Mouse (Mus musculus) hindbrain, embryonic 10.5 days (tissue): ENCODE data around the gene Plcb3. TPM values are rescaled to one million over a fixed set of nuclear protein-coding genes. Genes with fewer than 3 reads are reported as not detected.
A peak's percentile ranks its signal among the peaks of the same experiment; 100 is the strongest.

ENCODE experiments used
- DNase-seq: peaks from one replicate; pipeline ENCODE4 v3.0.0-alpha.2; 2017; ENCODE audit warnings: low spot score
- H3K27ac ChIP-seq: fragments of 300-500 bp; sonication (generic); 2 replicates; pipeline ENCODE4 v1.5.1; 2016; ENCODE audit warnings: mild to moderate bottlenecking, moderate library complexity
- H3K27me3 ChIP-seq: fragments of 300-500 bp; sonication (generic); 2 replicates; pipeline ENCODE4 v1.6.1; 2016; ENCODE audit warnings: mild to moderate bottlenecking; ENCODE audit not compliant: poor library complexity, insufficient read depth, severe bottlenecking
- H3K36me3 ChIP-seq: fragments of 300-500 bp; sonication (generic); 2 replicates; pipeline ENCODE4 v1.6.1; 2016; ENCODE audit warnings: mild to moderate bottlenecking, moderate library complexity
- H3K4me1 ChIP-seq: fragments of 300-500 bp; sonication (generic); replicated peaks from 2 replicates; pipeline ENCODE4 v1.6.1; 2016; ENCODE audit warnings: mild to moderate bottlenecking
- H3K4me3 ChIP-seq: fragments of 300-500 bp; sonication (generic); 2 replicates; pipeline ENCODE4 v1.5.1; 2016; ENCODE audit warnings: mild to moderate bottlenecking, moderate library complexity
- H3K9me3 ChIP-seq: fragments of 300-500 bp; sonication (generic); 2 replicates; pipeline ENCODE4 v1.6.1; 2016; ENCODE audit warnings: mild to moderate bottlenecking, moderate library complexity
- WGBS: fragments of 180-500 bp; shearing (Covaris S2); methylation state at CpG from one replicate; pipeline ENCODE4 v1.1.7; 2016; 5-methylcytosine and 5-hydroxymethylcytosine counted together
- polyA plus RNA-seq: library from polyadenylated mRNA; unstranded; fragments of >200 nt; fragmentation: Nextera tagmentation; extraction: Ambion mirVana; gene quantifications from 2 replicates; pipeline ENCODE4 v1.2.1, GENCODE M21; 2016

Plcb3 gene
- 22.3 and 28.3 TPM in 2 replicates for polyA plus RNA-seq

DNA sequence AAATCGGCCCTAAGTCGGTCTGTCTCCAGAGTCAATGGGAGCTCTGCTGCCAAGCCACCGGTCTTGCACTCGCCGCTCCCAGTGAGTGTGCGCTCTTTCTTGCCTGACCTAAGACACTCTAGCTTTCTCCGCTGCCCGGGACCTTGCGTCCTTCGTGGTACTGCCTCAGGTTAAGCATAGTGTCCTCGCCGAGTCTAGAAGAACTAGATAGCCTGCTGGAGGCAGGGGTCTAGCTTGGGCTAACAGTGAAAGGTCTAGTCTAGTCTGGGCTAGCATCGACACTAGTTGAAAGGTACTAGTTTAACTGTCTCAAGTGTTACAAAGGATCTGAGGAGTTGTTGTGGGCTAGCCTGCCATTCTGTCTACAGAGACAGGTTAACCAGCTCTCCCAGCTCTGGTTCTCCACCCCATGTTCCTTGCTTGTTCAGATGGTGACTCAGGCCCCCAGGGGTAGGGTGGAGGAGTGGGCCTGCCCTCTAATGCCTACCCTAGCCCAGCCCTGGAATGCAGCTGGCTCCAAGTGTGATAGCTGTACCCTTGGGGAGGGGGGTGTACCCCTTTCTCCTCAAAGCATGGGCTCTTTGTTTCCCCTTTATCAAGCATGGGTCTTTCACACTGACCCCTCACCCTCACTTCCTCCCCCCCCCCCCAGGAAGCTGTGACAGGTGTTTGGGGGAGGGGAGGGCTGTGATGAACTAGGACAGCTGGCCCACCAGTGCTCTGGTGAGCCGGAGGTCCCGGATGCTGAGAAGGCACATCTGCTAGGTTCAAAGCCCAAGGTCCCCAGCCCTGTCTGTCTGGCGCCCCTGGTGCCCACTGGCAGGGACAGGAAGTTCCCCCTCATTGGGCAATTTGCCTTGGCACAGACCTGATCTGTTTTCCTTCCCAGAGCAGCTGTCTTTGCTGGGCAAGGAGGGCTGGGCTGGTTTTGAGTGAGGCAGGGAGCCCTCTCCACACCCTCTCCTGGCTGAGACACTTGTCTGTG lies at the start of gene Plcb3:
TSS of gene Plcb3 (minus strand) at position 934 of the 985 bp plus-strand sequence.
- Histone ChIP-seq H3K27ac (peak within 1 kb of the TSS; percentile 98), H3K4me1 (peaks cover 81% of the 10 kb centered on the region), H3K9me3 (no peaks in the 10 kb centered on the region), H3K4me3 (peak within 1 kb of the TSS; percentile 91), H3K27me3 (peaks cover 23% of the 10 kb centered on the region), H3K36me3 (peaks cover 27% of the 10 kb centered on the region)
- under 1% methylated on average over 16 of the region's 16 CpGs for WGBS
- peak; percentile 82 for DNase-seq

DNA sequence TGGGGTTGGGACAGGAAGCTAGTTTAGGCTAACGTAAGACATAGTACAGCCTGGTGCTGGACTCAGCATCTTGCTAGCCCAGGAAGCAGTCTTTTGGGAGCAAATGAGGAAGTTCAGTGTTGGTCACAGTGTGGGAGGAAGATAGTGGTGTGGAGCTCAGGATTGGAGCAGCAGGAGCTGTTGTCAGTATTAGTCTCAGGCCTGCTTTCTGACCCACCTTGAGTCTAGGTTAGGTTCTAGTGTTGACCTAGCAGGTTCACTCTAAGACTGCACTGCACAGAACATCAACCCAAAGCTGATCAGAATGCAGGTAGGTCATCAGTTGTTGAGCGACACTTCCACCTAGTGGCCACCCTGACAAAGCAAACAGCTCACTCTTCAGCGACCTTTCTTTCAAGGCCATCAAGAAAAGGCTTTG lies 44.0 kb upstream of the Plcb3 start:
- Histone ChIP-seq H3K4me1 (no peaks in the 10 kb centered on the region), H3K36me3 (peaks cover 94% of the 10 kb centered on the region), H3K27me3 (no peaks in the 10 kb centered on the region), H3K27ac (no peak overlapping the region), H3K4me3 (no peak overlapping the region), H3K9me3 (no peaks in the 10 kb centered on the region)
- whole genome bisulfite sequencing: 52% methylated on average over 3 of the region's 3 CpGs
- peak; percentile 40 for DNase-seq

DNA sequence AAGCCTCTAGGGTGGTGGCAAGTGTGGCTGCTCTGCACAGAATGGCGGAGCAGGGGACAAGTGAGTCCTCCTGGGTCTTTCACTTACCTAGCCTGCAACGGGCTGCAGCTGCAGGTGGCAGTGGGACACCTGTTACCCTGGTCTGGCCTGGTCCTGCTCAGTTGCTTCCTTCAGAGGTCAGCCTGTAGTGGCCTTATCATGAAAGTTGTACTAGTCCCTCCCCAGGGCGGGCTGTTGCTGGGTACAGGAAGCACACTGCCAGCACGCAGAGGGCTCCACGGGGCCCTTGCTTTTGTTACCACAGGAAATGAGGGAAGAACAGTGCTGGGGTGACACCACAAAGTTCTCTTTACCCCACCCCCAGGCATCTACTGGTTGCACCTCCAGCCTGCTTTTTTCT lies 42.9 kb upstream of the Plcb3 start, which contains the start of gene Fermt3:
TSS of gene Fermt3 (minus strand) at position 279 of the 400 bp plus-strand sequence.
- WGBS: 91% methylated on average over 5 of the region's 5 CpGs
- Histone ChIP-seq H3K4me3 (no peak within 1 kb of the TSS; the same call in 1 of the 2 replicates), H3K36me3 (peaks cover 90% of the 10 kb centered on the region), H3K27me3 (no peaks in the 10 kb centered on the region), H3K4me1 (no peaks in the 10 kb centered on the region), H3K27ac (no peak within 1 kb of the TSS), H3K9me3 (no peaks in the 10 kb centered on the region)
- DNase-seq: no peak

DNA sequence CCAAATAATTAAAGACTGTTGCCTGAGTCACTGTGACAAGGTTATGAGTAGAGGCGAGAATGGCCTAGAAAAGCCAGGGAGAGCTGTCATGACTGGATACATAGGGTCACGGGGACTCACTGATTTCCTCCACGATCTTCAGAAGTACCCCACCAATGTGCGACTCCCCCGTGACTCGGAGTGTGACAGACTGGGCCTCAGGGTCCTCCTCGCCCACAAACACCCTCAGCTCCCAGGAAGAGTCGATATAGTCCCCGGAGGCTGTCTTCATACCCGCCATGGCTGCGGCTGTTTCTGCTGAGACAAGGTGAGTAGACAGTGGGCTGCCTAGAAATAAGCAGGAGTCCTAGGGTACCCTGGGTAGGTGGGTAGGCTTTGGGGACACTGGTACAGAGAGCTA lies 42.3 kb upstream of the Plcb3 start:
- Histone ChIP-seq H3K27me3 (no peaks in the 10 kb centered on the region), H3K36me3 (peaks cover 90% of the 10 kb centered on the region), H3K4me1 (no peaks in the 10 kb centered on the region), H3K9me3 (no peaks in the 10 kb centered on the region), H3K27ac (no peak overlapping the region), H3K4me3 (no peak overlapping the region)
- DNase-seq: no peak
- WGBS: 89% methylated on average over 11 of the region's 11 CpGs

DNA sequence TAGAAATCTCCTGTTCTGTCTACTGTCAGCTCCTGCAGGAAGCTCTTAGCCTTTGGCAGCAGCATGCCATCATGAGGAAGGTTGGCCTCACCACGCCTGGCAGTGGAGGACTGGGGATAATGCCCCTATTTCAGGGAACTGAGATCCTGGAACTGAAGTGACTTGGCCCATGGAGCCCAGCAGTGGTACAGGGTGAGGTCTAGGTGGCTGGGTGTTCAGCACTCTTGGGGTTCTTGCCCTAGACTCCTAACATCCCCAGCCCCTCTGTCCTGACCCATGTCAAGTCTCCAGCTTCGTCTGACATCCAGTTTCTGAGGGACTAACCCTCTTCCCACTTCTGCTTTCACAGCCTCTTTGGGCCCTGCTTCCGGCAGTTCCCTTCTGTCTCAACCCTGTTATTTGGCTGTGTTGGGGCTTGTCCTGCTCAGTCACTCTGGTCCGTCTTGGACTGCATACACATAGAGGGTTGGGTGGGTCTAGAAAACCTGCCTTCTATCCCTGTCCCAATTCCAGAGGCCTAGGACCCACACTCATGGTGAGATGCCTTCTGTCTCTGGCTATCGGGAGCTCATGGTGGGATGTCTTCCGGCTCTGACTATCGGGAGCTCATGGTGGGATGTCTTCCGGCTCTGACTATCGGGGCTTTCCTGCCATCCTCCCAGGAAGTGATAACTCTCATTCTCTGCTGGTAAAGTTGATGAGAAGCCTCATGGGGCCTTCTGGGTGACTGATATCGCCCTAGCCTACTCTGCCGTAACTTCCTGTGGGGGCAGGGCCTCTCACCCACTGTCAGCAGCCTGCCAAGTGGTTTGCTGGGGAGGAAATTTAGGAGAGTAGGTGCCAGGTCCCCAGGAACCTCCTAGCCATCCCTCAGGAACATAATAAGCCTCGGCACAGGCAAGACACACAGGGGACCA lies 41.5 kb upstream of the Plcb3 start:
- no peak overlapping the region for H3K4me3 ChIP-seq
- H3K27me3 ChIP-seq: no peaks in the 10 kb centered on the region
- H3K4me1 ChIP-seq: no peaks in the 10 kb centered on the region
- 83% methylated on average over 12 of the region's 12 CpGs for WGBS
- H3K36me3 ChIP-seq: peaks cover 88% of the 10 kb centered on the region
- DNase-seq: no peak
- no peaks in the 10 kb centered on the region for H3K9me3 ChIP-seq
- H3K27ac ChIP-seq: no peak overlapping the region

DNA sequence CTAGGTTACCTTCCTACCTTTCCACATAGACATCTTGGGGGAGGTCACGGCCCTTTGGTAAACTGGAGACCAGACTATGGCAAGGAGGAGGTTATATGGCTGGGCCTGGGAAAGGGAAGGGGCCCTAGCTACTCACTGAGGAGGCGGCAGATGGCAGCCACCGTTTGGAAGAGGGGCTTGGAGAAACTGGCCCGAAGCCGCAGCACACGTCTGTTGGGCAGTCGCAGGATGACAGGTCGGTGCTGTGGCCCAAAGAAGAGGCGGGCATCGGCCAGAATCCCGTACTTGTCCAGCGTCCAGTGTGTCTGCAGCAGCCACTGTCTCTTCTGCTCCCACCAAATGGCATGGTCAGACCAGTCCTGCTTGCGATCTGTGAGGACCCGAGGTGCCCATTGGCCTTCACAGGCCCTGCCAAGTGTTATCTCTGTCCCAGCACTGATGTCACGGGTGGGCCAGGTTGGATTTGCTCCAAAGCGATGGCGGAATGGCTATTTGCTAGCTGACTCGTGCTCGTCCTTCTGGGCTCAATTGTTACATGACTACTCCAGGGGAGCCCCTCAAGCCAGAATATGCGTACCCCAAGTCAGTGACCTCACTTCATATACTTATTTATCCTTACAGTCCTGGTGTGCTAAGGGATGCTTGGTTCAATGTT lies 38.3 kb upstream of the Plcb3 start:
- no peaks in the 10 kb centered on the region for H3K4me1 ChIP-seq
- H3K27me3 ChIP-seq: no peaks in the 10 kb centered on the region
- peaks cover 56% of the 10 kb centered on the region for H3K36me3 ChIP-seq
- DNase-seq: no peak
- H3K9me3 ChIP-seq: no peaks in the 10 kb centered on the region
- H3K4me3 ChIP-seq: no peak overlapping the region
- WGBS: 90% methylated on average over 20 of the region's 20 CpGs
- no peak overlapping the region for H3K27ac ChIP-seq

DNA sequence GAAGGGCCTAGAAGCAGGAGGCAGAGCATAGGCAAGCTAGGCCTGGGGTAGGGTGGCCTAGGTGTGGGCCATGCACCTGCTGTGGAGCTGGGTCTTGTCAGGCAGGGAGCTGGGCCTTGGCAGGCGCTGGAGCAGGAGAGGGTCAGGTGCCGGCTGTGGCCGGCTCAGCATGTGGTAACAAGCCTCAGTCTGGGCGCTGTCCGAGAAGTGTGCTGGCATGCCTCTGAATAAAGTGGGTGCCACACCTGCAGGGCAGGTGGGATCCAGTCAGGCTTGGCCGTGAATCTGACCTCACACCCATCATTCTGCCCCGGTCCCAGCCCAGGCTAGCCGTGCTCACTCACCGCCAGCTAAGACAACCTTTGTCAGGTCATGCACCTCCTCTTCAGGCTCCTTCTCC lies 37.7 kb upstream of the Plcb3 start:
- Histone ChIP-seq H3K27ac (no peak overlapping the region), H3K27me3 (no peaks in the 10 kb centered on the region), H3K36me3 (peaks cover 49% of the 10 kb centered on the region), H3K4me3 (no peak overlapping the region), H3K4me1 (no peaks in the 10 kb centered on the region), H3K9me3 (no peaks in the 10 kb centered on the region)
- no peak for DNase-seq
- 87% methylated on average over 9 of the region's 9 CpGs for WGBS

DNA sequence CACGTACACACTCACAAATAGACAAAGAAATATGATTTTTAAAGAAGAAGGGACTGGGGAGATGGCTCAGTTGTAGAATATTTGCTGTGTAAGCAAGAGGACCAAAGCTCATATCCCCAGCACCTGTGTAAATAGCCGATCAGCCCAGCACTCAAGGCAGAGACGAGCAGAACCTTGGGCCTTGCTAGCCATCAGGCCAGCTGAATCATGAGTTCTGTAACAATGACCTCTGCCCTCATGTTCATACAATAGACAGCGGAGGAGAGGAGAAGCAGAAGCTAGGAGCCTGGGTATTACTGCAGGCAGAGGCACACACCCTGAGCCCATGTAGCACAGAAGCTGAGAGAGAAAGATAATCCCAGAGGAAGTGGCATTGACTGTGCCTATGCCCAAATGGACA lies 36.2 kb upstream of the Plcb3 start:
- Histone ChIP-seq H3K36me3 (peaks cover 34% of the 10 kb centered on the region), H3K4me1 (no peaks in the 10 kb centered on the region), H3K27me3 (no peaks in the 10 kb centered on the region), H3K27ac (no peak overlapping the region), H3K9me3 (no peaks in the 10 kb centered on the region), H3K4me3 (no peak overlapping the region)
- DNase-seq: no peak
- 82% methylated on average over 4 of the region's 4 CpGs for WGBS

DNA sequence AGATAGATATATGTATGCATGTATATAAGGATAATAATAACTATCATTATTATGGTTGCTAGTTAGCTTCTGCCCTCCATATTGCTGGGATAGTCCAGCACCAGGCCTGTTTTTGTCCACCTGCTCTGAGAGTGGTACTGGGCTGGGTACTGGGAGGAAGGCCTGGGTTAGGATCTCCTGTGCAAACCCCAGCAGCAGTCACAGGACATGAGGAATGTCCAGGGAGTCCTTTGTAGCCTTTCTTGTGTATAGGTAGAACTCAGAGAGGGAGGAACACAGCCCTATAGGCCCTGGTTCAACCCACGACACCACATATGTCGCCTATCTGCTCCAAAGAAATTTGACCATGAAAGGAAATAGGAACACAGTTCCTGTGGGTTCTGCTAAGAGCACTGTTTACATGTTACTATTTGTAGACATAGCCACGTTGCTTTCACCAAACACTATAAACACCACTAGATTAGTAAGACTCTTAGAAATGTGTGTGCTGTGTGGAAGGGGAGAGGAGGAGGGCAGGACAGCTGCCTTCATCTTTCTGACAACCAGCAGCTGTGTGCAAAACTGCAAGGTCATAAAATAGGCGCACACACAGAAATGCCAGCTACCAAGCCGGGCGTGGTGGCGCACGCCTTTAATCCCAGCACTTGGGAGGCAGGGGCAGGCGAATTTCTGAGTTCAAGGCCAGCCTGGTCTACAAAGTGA lies 30.8 kb upstream of the Plcb3 start:
- Histone ChIP-seq H3K27ac (no peak overlapping the region), H3K27me3 (no peaks in the 10 kb centered on the region), H3K4me1 (0 out of 2 replicates have a peak, but pooled peaks cover 3% of the 10 kb centered on the region), H3K4me3 (no peak overlapping the region), H3K36me3 (0 out of 2 replicates have a peak, but pooled peaks cover 5% of the 10 kb centered on the region), H3K9me3 (no peaks in the 10 kb centered on the region)
- DNase-seq: no peak
- WGBS: 90% methylated on average over 9 of the region's 9 CpGs

DNA sequence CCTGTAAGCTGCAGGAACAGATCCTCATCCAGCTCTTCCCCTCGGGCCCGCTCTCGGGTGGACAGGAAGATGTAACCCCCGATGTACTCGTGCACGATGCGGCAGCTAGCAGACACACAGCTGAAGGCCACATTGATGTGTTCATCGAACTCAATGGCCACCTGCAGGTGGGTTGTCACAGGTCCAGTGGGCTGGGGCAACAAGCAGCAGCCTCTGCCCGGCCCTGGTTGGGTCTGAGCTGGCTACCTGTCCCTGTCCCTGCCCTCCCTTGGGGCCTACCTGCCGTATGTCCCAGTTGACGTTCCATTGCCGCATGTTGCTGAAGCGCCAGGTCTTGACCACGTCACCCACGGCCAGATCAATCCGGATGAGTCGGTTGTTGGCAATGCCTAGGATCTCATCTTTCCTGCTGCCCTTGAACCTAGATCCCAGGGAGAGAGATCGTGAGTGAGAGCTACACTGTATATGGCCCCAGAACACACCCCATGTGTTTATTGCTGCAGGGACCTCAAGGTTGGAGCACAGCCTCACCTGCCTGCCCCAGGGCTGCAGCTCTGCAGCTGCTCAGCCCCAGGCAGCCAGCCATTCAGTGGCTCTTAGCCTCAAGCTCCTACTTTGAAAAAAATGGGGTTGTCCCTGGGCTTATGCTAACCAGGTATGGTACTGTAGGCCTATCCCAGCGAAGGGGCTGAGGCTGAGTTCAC lies 23.2 kb upstream of the Plcb3 start:
- no peak for DNase-seq
- WGBS: 93% methylated on average over 19 of the region's 19 CpGs
- H3K27ac ChIP-seq: no peak overlapping the region
- H3K4me3 ChIP-seq: no peak overlapping the region
- peaks cover 43% of the 10 kb centered on the region for H3K36me3 ChIP-seq
- H3K27me3 ChIP-seq: no peaks in the 10 kb centered on the region
- H3K9me3 ChIP-seq: no peaks in the 10 kb centered on the region
- H3K4me1 ChIP-seq: peaks cover 32% of the 10 kb centered on the region

DNA sequence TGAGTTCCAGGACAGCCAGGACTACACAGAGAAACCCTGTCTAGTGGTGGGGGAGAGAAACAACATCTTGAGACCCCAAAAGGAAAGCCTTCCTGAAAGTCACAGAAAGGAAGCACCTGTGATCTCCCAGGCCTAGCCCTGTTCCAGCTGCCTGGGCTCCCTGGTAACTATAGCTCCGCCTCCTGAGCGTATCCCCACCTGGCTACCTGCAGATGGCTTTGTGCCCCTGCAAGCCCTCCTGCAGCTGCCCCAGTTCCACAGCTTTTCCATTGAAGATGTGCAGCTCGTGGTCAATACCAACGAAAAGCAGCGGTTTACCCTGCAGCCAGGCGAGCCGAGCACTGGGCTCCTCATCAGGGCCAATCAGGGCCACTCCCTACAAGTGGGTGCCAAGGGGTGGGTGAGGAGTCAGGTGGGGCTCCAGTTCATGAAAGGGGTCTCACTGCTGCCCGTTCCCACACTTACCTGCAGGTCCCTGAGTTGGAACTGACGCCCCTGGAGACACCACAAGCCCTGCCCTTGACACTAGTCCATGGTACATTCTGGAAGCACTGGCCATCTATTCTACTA lies 21.5 kb upstream of the Plcb3 start:
- H3K4me3 ChIP-seq: no peak overlapping the region
- H3K4me1 ChIP-seq: peaks cover 44% of the 10 kb centered on the region
- no peaks in the 10 kb centered on the region for H3K27me3 ChIP-seq
- H3K36me3 ChIP-seq: peaks cover 43% of the 10 kb centered on the region
- H3K27ac ChIP-seq: no peak overlapping the region
- no peaks in the 10 kb centered on the region for H3K9me3 ChIP-seq
- 84% methylated on average over 9 of the region's 9 CpGs for WGBS
- DNase-seq: no peak
